Mouse (Mus musculus): ENCODE measurements at regions not wholly inside any gene's neighbourhood (a gene's known extent, or its start where the extent isn't known, plus 50 kb on each side); places are given as distances from the start of the nearest gene placed in this dataset.
A peak's percentile ranks its signal among the peaks of the same experiment; 100 is the strongest.

- no peak for DNase-seq
Measured at GRCm38 (mm10) chr6:135525841-135526327, 163.5 kb downstream of the Emp1 start.

GRCm38 (mm10) chr6:135526460-135527160 lies 164.3 kb downstream of the Emp1 start:
- DNase-seq, result no peak

- no peak for DNase-seq
Measured at GRCm38 (mm10) chr6:135527879-135528278, 165.5 kb downstream of the Emp1 start.

GRCm38 (mm10) chr6:135539791-135540646 lies 177.7 kb downstream of the Emp1 start:
- DNase-seq, result no peak

- DNase-seq, result no peak
Measured at GRCm38 (mm10) chr6:135541566-135541965, 179.2 kb downstream of the Emp1 start.

- DNase-seq, result no peak
Measured at GRCm38 (mm10) chr6:135542356-135542755, 180.0 kb downstream of the Emp1 start.

GRCm38 (mm10) chr6:135543390-135543789 lies 181.0 kb downstream of the Emp1 start:
- DNase-seq, result no peak

GRCm38 (mm10) chr6:135543863-135544262 lies 181.5 kb downstream of the Emp1 start:
- no peak for DNase-seq

- no peak for DNase-seq
Measured at GRCm38 (mm10) chr6:135550368-135550950, 188.1 kb downstream of the Emp1 start.

- DNase-seq, result no peak
Measured at GRCm38 (mm10) chr6:135552396-135552795, 190.1 kb downstream of the Emp1 start.

GRCm38 (mm10) chr6:135559501-135559907 lies 197.2 kb downstream of the Emp1 start:
- DNase-seq, result peak; percentile 89

GRCm38 (mm10) chr6:135562267-135562666 lies 199.9 kb downstream of the Emp1 start:
- no peak for DNase-seq

GRCm38 (mm10) chr6:135563766-135564165 lies 201.4 kb downstream of the Emp1 start:
- DNase-seq, result no peak

GRCm38 (mm10) chr6:135569086-135569485 lies 206.7 kb downstream of the Emp1 start:
- DNase-seq, result no peak

- no peak for DNase-seq
Measured at GRCm38 (mm10) chr6:135575294-135575693, 212.9 kb downstream of the Emp1 start.

- DNase-seq, result no peak
Measured at GRCm38 (mm10) chr6:135578728-135579127, 216.4 kb downstream of the Emp1 start.

- no peak for DNase-seq
Measured at GRCm38 (mm10) chr6:135582567-135582966, 220.2 kb downstream of the Emp1 start.

GRCm38 (mm10) chr6:135584782-135585181 lies 222.4 kb downstream of the Emp1 start:
- no peak for DNase-seq

GRCm38 (mm10) chr6:135590084-135590483 lies 227.7 kb downstream of the Emp1 start:
- no peak for DNase-seq

- DNase-seq, result no peak
Measured at GRCm38 (mm10) chr6:135591085-135591484, 228.7 kb downstream of the Emp1 start.

- no peak for DNase-seq
Measured at GRCm38 (mm10) chr6:135596358-135596757, 234.0 kb downstream of the Emp1 start.

GRCm38 (mm10) chr6:135610504-135611096 lies 248.3 kb downstream of the Emp1 start:
- no peak for DNase-seq
